Mouse (Mus musculus): ENCODE data around the gene Zfp367. TPM values are rescaled to one million over a fixed set of nuclear protein-coding genes. Genes with fewer than 3 reads are reported as not detected.

Zfp367 gene
- polyA plus RNA-seq, 1 experiment from 2014 or later = 25.2 TPM

DNA sequence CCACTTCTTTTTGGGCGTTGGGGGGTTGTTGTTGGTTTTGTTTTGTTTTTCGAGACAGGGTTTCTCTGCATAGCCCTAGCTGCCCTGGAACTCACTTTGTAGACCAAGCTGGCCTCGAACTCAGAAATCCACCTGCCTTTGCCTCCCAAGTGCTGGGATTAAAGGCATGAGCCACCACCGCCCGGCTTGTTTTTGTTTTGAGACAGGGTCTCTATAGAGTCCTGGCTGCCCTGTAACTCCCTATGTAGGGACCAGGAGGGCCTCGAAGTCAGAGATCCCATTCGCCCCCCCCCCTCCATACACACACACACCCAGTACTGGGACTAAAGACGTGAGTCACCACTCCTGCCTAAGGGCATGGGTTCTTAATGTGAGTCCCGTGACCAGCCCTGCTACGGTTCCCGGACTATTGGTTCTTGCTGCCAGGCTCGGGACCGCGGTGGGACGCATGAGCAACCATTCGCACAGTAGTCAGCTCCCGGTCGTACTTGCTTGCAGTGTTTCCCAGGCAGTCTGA, 807 bp upstream of the Zfp367 start:
- ATAC-seq (replicated peaks; ENCODE audit: insufficient number of reproducible peaks, insufficient read depth, low FRiP score, low read depth) = peak; percentile 19
- Histone ChIP-seq H3K9ac (peak overlapping the region; percentile 15; the same call in 1 of the 2 replicates), H3K4me2 (peak overlapping the region; percentile 99), H3K9me3 (replicated peaks) (no peaks in the 10 kb centered on the region), H3K36me3 (no peaks in the 10 kb centered on the region), H3K27ac (peak overlapping the region; percentile 93), H3K4me3 (peak overlapping the region; percentile 98), H3K27me3 (no peaks in the 10 kb centered on the region), H3K4me1 (replicated peaks) (peaks cover 28% of the 10 kb centered on the region)
- WGBS = under 1% methylated on average over 18 of the region's 18 CpGs

DNA sequence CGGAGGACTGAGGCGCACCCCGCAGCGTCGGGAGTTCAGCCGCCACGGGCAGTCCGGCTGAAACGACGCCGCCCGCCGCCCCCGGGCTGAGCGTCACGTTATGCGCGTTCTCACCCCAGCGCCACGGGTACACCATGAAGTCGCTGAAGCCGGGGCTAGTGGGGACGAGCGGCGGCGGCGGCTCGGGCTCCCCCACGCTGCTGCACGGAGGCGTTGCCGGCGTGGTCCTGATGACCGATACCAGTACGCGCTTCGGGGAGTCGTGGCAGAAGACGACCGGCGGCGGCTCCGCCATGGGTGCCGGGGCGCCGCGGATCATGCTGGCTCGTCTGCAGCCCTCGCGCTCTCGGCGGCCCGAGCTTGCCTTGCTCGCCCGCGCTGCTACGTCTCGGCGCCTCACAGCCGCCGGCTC, 325 bp downstream of the Zfp367 start:
- H3K4me1 ChIP-seq (replicated peaks) = peaks cover 30% of the 10 kb centered on the region
- ATAC-seq (replicated peaks; ENCODE audit: insufficient number of reproducible peaks, insufficient read depth, low FRiP score, low read depth) = peak; percentile 5
- peak overlapping the region; percentile 99 for H3K4me2 ChIP-seq
- H3K9me3 ChIP-seq (replicated peaks) = no peaks in the 10 kb centered on the region
- peak overlapping the region; percentile 91 for H3K9ac ChIP-seq
- H3K27ac ChIP-seq = peak overlapping the region; percentile 95
- under 1% methylated on average over 58 of the region's 61 CpGs for WGBS
- H3K27me3 ChIP-seq = no peaks in the 10 kb centered on the region
- H3K4me3 ChIP-seq = peak overlapping the region; percentile 98
- no peaks in the 10 kb centered on the region for H3K36me3 ChIP-seq

GRCm38 (mm10) chr13:64152241-64152669, 747 bp downstream of the Zfp367 start:
- Histone ChIP-seq H3K9ac (peak overlapping the region; percentile 91), H3K9me3 (replicated peaks) (no peaks in the 10 kb centered on the region), H3K4me2 (peak overlapping the region; percentile 99), H3K4me3 (peak overlapping the region; percentile 98), H3K36me3 (no peaks in the 10 kb centered on the region), H3K4me1 (replicated peaks) (peaks cover 33% of the 10 kb centered on the region), H3K27me3 (no peaks in the 10 kb centered on the region), H3K27ac (peak overlapping the region; percentile 95)
- ATAC-seq (replicated peaks; ENCODE audit: insufficient number of reproducible peaks, insufficient read depth, low FRiP score, low read depth) = peak; percentile 7
- WGBS = under 1% methylated on average over 41 of the region's 42 CpGs

DNA sequence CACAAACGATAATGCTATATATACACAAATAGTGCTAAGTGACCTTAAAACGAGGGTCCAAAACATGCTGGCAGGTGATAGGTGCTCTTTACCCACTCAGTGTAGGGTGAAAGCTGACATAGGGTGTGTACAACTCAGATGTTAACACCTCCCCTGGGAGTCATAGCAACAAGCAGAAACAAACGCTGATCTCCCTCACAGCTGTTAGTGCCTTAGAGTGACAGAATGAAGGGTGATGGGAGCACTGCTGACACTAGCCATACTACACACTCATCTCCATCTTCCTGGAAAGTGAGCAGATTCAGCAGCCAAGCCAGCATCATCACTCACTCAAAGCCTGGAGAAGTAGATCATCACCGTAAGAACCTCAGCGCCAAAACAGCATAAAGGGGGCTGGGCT, 2.9 kb downstream of the Zfp367 start:
- H3K9ac ChIP-seq = no peak overlapping the region; the same call in 1 of the 2 replicates
- no peak for ATAC-seq (replicated peaks; ENCODE audit: insufficient number of reproducible peaks, insufficient read depth, low FRiP score, low read depth)
- H3K4me3 ChIP-seq = peak overlapping the region; percentile 20
- H3K27ac ChIP-seq = peak overlapping the region; percentile 36; the same call in 1 of the 2 replicates
- no peaks in the 10 kb centered on the region for H3K9me3 ChIP-seq (replicated peaks)
- H3K4me2 ChIP-seq = peak overlapping the region; percentile 99
- WGBS = 30% methylated on average over 5 of the region's 5 CpGs
- no peaks in the 10 kb centered on the region for H3K27me3 ChIP-seq
- H3K4me1 ChIP-seq (replicated peaks) = peaks cover 29% of the 10 kb centered on the region
- H3K36me3 ChIP-seq = no peaks in the 10 kb centered on the region

DNA sequence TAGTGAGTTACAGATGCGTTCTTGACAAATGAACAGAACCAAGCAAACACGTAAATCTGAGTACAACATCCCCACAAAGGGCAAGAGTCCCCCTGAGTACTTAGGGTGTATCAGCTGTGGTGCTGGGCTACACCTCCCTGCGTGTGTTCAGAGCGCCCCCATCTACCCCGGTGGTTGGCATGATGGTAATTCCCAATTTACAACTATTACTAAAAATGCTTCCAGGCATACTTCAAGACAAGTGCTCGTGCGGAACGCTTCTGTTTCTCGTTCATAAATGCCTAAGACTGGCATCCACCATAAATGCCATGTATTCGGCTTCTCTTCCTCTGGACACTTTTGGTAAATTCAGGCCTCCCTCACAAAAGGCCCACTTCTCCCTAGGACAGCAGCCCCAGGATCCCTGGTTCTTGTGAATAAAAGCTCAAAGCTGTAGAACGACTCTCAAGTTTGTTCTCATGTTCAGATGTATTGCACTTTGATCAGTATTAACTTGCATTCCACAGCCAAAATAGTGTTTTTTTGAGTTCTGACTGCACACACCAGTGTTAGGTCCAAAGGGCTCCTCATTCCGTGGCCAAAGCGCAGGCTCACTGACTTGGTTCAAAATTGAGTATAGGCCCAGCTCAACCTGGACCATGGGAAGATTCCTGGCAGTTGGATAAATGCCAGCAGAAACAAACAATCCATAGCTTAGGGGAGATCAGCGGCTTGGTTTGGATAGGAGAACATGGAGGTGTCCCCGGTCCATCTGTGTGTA, 23.2 kb downstream of the Zfp367 start:
- Histone ChIP-seq H3K9ac (peak overlapping the region; percentile 77), H3K27me3 (no peaks in the 10 kb centered on the region), H3K4me2 (peak overlapping the region; percentile 89), H3K4me1 (replicated peaks) (peaks cover 5% of the 10 kb centered on the region; the same call in 1 of the 2 replicates), H3K27ac (peak overlapping the region; percentile 69), H3K4me3 (peak overlapping the region; percentile 74), H3K9me3 (replicated peaks) (no peaks in the 10 kb centered on the region), H3K36me3 (peaks cover 8% of the 10 kb centered on the region)
- 37% methylated on average over 15 of the region's 15 CpGs for WGBS
- ATAC-seq (replicated peaks; ENCODE audit: insufficient number of reproducible peaks, insufficient read depth, low FRiP score, low read depth) = peak; percentile 69; the same call in 1 of the 2 replicates

- Histone ChIP-seq H3K4me3 (peak within 1 kb of the TSS; percentile 74), H3K4me1 (replicated peaks) (peaks cover 5% of the 10 kb centered on the region; the same call in 1 of the 2 replicates), H3K9ac (peak within 1 kb of the TSS; percentile 77), H3K27me3 (no peaks in the 10 kb centered on the region), H3K27ac (peak within 1 kb of the TSS; percentile 69), H3K36me3 (peaks cover 2% of the 10 kb centered on the region; the same call in 1 of the 2 replicates), H3K9me3 (replicated peaks) (no peaks in the 10 kb centered on the region), H3K4me2 (peak within 1 kb of the TSS; percentile 89)
- ATAC-seq (replicated peaks; ENCODE audit: insufficient number of reproducible peaks, insufficient read depth, low FRiP score, low read depth) = peak; percentile 89
- WGBS = 6% methylated on average over 44 of the region's 44 CpGs
Observed at GRCm38 (mm10) chr13:64128858-64129615, 24.0 kb downstream of the Zfp367 start, which contains the start of gene Slc35d2. TSS of gene Slc35d2 (minus strand) at chr13:64129368.

GRCm38 (mm10) chr13:64126316-64126715, 26.7 kb downstream of the Zfp367 start:
- H3K36me3 ChIP-seq = no peaks in the 10 kb centered on the region
- peaks cover 5% of the 10 kb centered on the region; the same call in 1 of the 2 replicates for H3K4me1 ChIP-seq (replicated peaks)
- 66% methylated on average over 4 of the region's 4 CpGs for WGBS
- H3K4me2 ChIP-seq = no peak overlapping the region
- H3K27ac ChIP-seq = no peak overlapping the region
- no peaks in the 10 kb centered on the region for H3K27me3 ChIP-seq
- no peaks in the 10 kb centered on the region for H3K9me3 ChIP-seq (replicated peaks)
- no peak overlapping the region for H3K9ac ChIP-seq
- no peak for ATAC-seq (replicated peaks; ENCODE audit: insufficient number of reproducible peaks, insufficient read depth, low FRiP score, low read depth)
- no peak overlapping the region for H3K4me3 ChIP-seq

DNA sequence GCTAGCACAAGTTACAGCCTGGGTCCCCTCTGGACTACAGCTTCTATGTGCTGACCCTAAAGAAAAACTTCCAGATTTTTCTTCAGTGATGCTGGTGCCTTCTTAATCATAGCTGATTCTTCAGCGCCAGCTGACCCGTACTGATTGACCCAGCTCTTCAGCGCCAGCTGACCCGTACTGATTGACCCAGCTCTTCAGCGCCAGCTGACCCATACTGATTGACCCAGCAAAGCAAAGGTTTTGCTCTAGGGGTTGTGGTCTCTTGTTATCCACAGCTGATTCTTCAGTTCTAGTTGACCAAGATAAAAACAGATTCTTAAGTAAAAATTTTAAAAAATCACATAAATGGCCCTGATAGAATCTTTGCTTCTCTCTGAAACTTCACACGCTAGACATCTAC, 28.1 kb downstream of the Zfp367 start:
- 92% methylated on average over 6 of the region's 6 CpGs for WGBS
- no peaks in the 10 kb centered on the region for H3K9me3 ChIP-seq (replicated peaks)
- H3K27ac ChIP-seq = no peak overlapping the region
- H3K4me2 ChIP-seq = no peak overlapping the region
- no peak overlapping the region for H3K4me3 ChIP-seq
- H3K36me3 ChIP-seq = no peaks in the 10 kb centered on the region
- peaks cover 4% of the 10 kb centered on the region; the same call in 1 of the 2 replicates for H3K4me1 ChIP-seq (replicated peaks)
- ATAC-seq (replicated peaks; ENCODE audit: insufficient number of reproducible peaks, insufficient read depth, low FRiP score, low read depth) = no peak
- no peak overlapping the region for H3K9ac ChIP-seq
- H3K27me3 ChIP-seq = no peaks in the 10 kb centered on the region

DNA sequence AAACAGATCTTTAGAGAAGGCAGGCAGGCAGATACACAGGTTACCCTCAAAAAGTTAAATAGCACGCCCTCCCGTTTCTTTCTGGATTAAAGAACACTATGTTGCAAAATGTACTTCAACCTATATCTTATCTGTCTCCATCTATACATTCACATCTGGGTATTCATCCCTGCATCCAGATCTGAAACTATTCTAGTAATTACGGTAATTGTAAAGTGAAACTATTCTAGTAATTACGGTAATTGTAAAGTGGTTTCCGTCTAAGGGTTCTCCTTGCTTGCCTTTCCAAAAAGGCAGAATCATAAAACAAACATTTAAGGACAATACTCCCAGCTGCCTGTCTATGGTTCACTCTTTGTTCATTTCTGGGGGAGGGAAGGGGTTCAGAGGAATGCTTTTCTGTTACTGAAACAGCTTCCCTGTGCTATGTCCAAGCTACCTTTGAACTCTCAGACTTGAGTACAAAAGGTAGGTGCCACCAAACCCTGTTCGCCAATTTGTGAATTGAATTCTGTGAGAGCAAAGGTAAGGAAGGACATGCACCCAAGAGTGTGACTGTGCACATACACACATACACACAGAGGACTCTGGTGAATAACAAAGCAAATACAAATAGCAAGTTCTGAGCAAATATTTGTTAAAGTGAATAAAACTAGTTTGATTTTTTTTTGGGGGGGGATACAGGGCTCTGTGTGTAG, 29.4 kb downstream of the Zfp367 start:
- no peak for ATAC-seq (replicated peaks; ENCODE audit: insufficient number of reproducible peaks, insufficient read depth, low FRiP score, low read depth)
- Histone ChIP-seq H3K36me3 (no peaks in the 10 kb centered on the region), H3K4me1 (replicated peaks) (peaks cover 2% of the 10 kb centered on the region; the same call in 1 of the 2 replicates), H3K9me3 (replicated peaks) (no peaks in the 10 kb centered on the region), H3K4me2 (no peak overlapping the region), H3K27me3 (no peaks in the 10 kb centered on the region), H3K9ac (no peak overlapping the region), H3K4me3 (no peak overlapping the region), H3K27ac (no peak overlapping the region)
- WGBS = 36% methylated on average over 6 of the region's 6 CpGs

GRCm38 (mm10) chr13:64120760-64121159, 32.2 kb downstream of the Zfp367 start:
- Histone ChIP-seq H3K4me1 (replicated peaks) (no peaks in the 10 kb centered on the region), H3K4me2 (no peak overlapping the region), H3K36me3 (no peaks in the 10 kb centered on the region), H3K27me3 (no peaks in the 10 kb centered on the region), H3K27ac (no peak overlapping the region), H3K9ac (no peak overlapping the region), H3K9me3 (replicated peaks) (no peaks in the 10 kb centered on the region), H3K4me3 (no peak overlapping the region)
- WGBS = 71% methylated on average over 4 of the region's 4 CpGs
- ATAC-seq (replicated peaks; ENCODE audit: insufficient number of reproducible peaks, insufficient read depth, low FRiP score, low read depth) = no peak

GRCm38 (mm10) chr13:64117442-64117841, 35.6 kb downstream of the Zfp367 start:
- 56% methylated on average over 2 of the region's 2 CpGs for WGBS
- no peak for ATAC-seq (replicated peaks; ENCODE audit: insufficient number of reproducible peaks, insufficient read depth, low FRiP score, low read depth)

More at GRCm38 (mm10) chr13:64117442-64117841, 35.6 kb downstream of the Zfp367 start:
- H3K4me3 ChIP-seq = no peak overlapping the region
- H3K9me3 ChIP-seq (replicated peaks) = no peaks in the 10 kb centered on the region
- no peaks in the 10 kb centered on the region for H3K27me3 ChIP-seq
- H3K36me3 ChIP-seq = no peaks in the 10 kb centered on the region
- H3K4me2 ChIP-seq = no peak overlapping the region
- no peaks in the 10 kb centered on the region for H3K4me1 ChIP-seq (replicated peaks)
- H3K27ac ChIP-seq = no peak overlapping the region
- H3K9ac ChIP-seq = no peak overlapping the region
